Mouse (Mus musculus): ENCODE data around the gene Rab29. TPM values are rescaled to one million over a fixed set of nuclear protein-coding genes. Genes with fewer than 3 reads are reported as not detected.

Gene Rab29
- polyA plus RNA-seq, 1 experiment from 2014 or later = 10.7 TPM

GRCm38 (mm10) chr1:131872856-131873255, 5.8 kb downstream of the Rab29 start:
- ATAC-seq (ENCODE audit: insufficient number of reproducible peaks, low FRiP score, low TSS enrichment, low read depth) (no peak), DNase-seq (ENCODE audit: low spot score) (no peak)
- Histone ChIP-seq H3K9me3 (ENCODE audit: control insufficient read depth, low read length) (no peaks in the 10 kb centered on the region), H3K27ac (replicated peaks; ENCODE audit: low read depth, low read length) (no peak overlapping the region), H3K36me3 (ENCODE audit: control insufficient read depth, insufficient read depth, low read length) (no peaks in the 10 kb centered on the region), H3K27me3 (ENCODE audit: control insufficient read depth, insufficient read depth, low read length) (0 out of 2 replicates have a peak, but pooled peaks cover 3% of the 10 kb centered on the region), H3K4me3 (ENCODE audit: low read depth, low read length) (no peak overlapping the region), H3K4me2 (ENCODE audit: low read depth, severe bottlenecking) (no peak overlapping the region), H3K9ac (ENCODE audit: low read length) (no peak overlapping the region), H3K4me1 (ENCODE audit: control insufficient read depth, insufficient read depth, low read length) (no peaks in the 10 kb centered on the region)
- WGBS = 72% methylated on average over 1 of the region's 1 CpGs

- H3K4me1 ChIP-seq (ENCODE audit: control insufficient read depth, insufficient read depth, low read length) = no peaks in the 10 kb centered on the region
- H3K4me2 ChIP-seq (ENCODE audit: low read depth, severe bottlenecking) = no peak overlapping the region
- WGBS = 66% methylated on average over 2 of the region's 2 CpGs
- no peaks in the 10 kb centered on the region for H3K36me3 ChIP-seq (ENCODE audit: control insufficient read depth, insufficient read depth, low read length)
- no peaks in the 10 kb centered on the region for H3K9me3 ChIP-seq (ENCODE audit: control insufficient read depth, low read length)
- ATAC-seq (ENCODE audit: insufficient number of reproducible peaks, low FRiP score, low TSS enrichment, low read depth) (no peak), DNase-seq (ENCODE audit: low spot score) (no peak)
- no peak overlapping the region for H3K27ac ChIP-seq (replicated peaks; ENCODE audit: low read depth, low read length)
- H3K9ac ChIP-seq (ENCODE audit: low read length) = no peak overlapping the region
- H3K27me3 ChIP-seq (ENCODE audit: control insufficient read depth, insufficient read depth, low read length) = no peaks in the 10 kb centered on the region
- H3K4me3 ChIP-seq (ENCODE audit: low read depth, low read length) = no peak overlapping the region
Observed at GRCm38 (mm10) chr1:131879816-131880215, 12.8 kb downstream of the Rab29 start.

GRCm38 (mm10) chr1:131882787-131883186, 15.8 kb downstream of the Rab29 start:
- ATAC-seq (ENCODE audit: insufficient number of reproducible peaks, low FRiP score, low TSS enrichment, low read depth) (no peak), DNase-seq (ENCODE audit: low spot score) (peak; percentile 53)
- Histone ChIP-seq H3K4me2 (ENCODE audit: low read depth, severe bottlenecking) (no peak overlapping the region), H3K27ac (replicated peaks; ENCODE audit: low read depth, low read length) (no peak overlapping the region), H3K4me1 (ENCODE audit: control insufficient read depth, insufficient read depth, low read length) (no peaks in the 10 kb centered on the region), H3K27me3 (ENCODE audit: control insufficient read depth, insufficient read depth, low read length) (no peaks in the 10 kb centered on the region), H3K9ac (ENCODE audit: low read length) (no peak overlapping the region), H3K4me3 (ENCODE audit: low read depth, low read length) (no peak overlapping the region), H3K36me3 (ENCODE audit: control insufficient read depth, insufficient read depth, low read length) (no peaks in the 10 kb centered on the region), H3K9me3 (ENCODE audit: control insufficient read depth, low read length) (no peaks in the 10 kb centered on the region)
- 48% methylated on average over 2 of the region's 2 CpGs for WGBS

GRCm38 (mm10) chr1:131886173-131886572, 19.1 kb downstream of the Rab29 start:
- H3K4me2 ChIP-seq (ENCODE audit: low read depth, severe bottlenecking) = no peak overlapping the region
- no peaks in the 10 kb centered on the region for H3K36me3 ChIP-seq (ENCODE audit: control insufficient read depth, insufficient read depth, low read length)
- DNase-seq (ENCODE audit: low spot score) (no peak), ATAC-seq (ENCODE audit: insufficient number of reproducible peaks, low FRiP score, low TSS enrichment, low read depth) (no peak)
- H3K9ac ChIP-seq (ENCODE audit: low read length) = no peak overlapping the region
- WGBS = 82% methylated on average over 2 of the region's 2 CpGs
- H3K27ac ChIP-seq (replicated peaks; ENCODE audit: low read depth, low read length) = no peak overlapping the region
- H3K4me1 ChIP-seq (ENCODE audit: control insufficient read depth, insufficient read depth, low read length) = no peaks in the 10 kb centered on the region
- H3K9me3 ChIP-seq (ENCODE audit: control insufficient read depth, low read length) = no peaks in the 10 kb centered on the region
- no peaks in the 10 kb centered on the region for H3K27me3 ChIP-seq (ENCODE audit: control insufficient read depth, insufficient read depth, low read length)
- H3K4me3 ChIP-seq (ENCODE audit: low read depth, low read length) = no peak overlapping the region

GRCm38 (mm10) chr1:131886641-131887040, 19.6 kb downstream of the Rab29 start:
- Histone ChIP-seq H3K36me3 (ENCODE audit: control insufficient read depth, insufficient read depth, low read length) (no peaks in the 10 kb centered on the region), H3K4me3 (ENCODE audit: low read depth, low read length) (no peak overlapping the region), H3K27me3 (ENCODE audit: control insufficient read depth, insufficient read depth, low read length) (no peaks in the 10 kb centered on the region), H3K9me3 (ENCODE audit: control insufficient read depth, low read length) (no peaks in the 10 kb centered on the region), H3K4me2 (ENCODE audit: low read depth, severe bottlenecking) (no peak overlapping the region), H3K9ac (ENCODE audit: low read length) (no peak overlapping the region), H3K4me1 (ENCODE audit: control insufficient read depth, insufficient read depth, low read length) (no peaks in the 10 kb centered on the region), H3K27ac (replicated peaks; ENCODE audit: low read depth, low read length) (no peak overlapping the region)
- ATAC-seq (ENCODE audit: insufficient number of reproducible peaks, low FRiP score, low TSS enrichment, low read depth) (no peak), DNase-seq (ENCODE audit: low spot score) (no peak)
- 86% methylated on average over 3 of the region's 3 CpGs for WGBS

GRCm38 (mm10) chr1:131890043-131890658, 23.1 kb downstream of the Rab29 start:
- no peak for ATAC-seq (ENCODE audit: insufficient number of reproducible peaks, low FRiP score, low TSS enrichment, low read depth)
- DNase-seq (ENCODE audit: low spot score) = no peak
- WGBS = 73% methylated on average over 6 of the region's 6 CpGs
- Histone ChIP-seq H3K4me2 (ENCODE audit: low read depth, severe bottlenecking) (no peak overlapping the region), H3K27ac (replicated peaks; ENCODE audit: low read depth, low read length) (no peak overlapping the region), H3K4me3 (ENCODE audit: low read depth, low read length) (no peak overlapping the region), H3K9me3 (ENCODE audit: control insufficient read depth, low read length) (no peaks in the 10 kb centered on the region), H3K36me3 (ENCODE audit: control insufficient read depth, insufficient read depth, low read length) (no peaks in the 10 kb centered on the region), H3K9ac (ENCODE audit: low read length) (no peak overlapping the region), H3K4me1 (ENCODE audit: control insufficient read depth, insufficient read depth, low read length) (no peaks in the 10 kb centered on the region), H3K27me3 (ENCODE audit: control insufficient read depth, insufficient read depth, low read length) (no peaks in the 10 kb centered on the region)

GRCm38 (mm10) chr1:131891436-131891835, 24.4 kb downstream of the Rab29 start:
- WGBS = 73% methylated on average over 4 of the region's 4 CpGs
- Histone ChIP-seq H3K4me2 (ENCODE audit: low read depth, severe bottlenecking) (no peak overlapping the region), H3K4me1 (ENCODE audit: control insufficient read depth, insufficient read depth, low read length) (no peaks in the 10 kb centered on the region), H3K27me3 (ENCODE audit: control insufficient read depth, insufficient read depth, low read length) (no peaks in the 10 kb centered on the region), H3K27ac (replicated peaks; ENCODE audit: low read depth, low read length) (no peak overlapping the region), H3K9ac (ENCODE audit: low read length) (no peak overlapping the region), H3K36me3 (ENCODE audit: control insufficient read depth, insufficient read depth, low read length) (no peaks in the 10 kb centered on the region), H3K9me3 (ENCODE audit: control insufficient read depth, low read length) (no peaks in the 10 kb centered on the region), H3K4me3 (ENCODE audit: low read depth, low read length) (no peak overlapping the region)
- ATAC-seq (ENCODE audit: insufficient number of reproducible peaks, low FRiP score, low TSS enrichment, low read depth) = no peak
- DNase-seq (ENCODE audit: low spot score) = no peak

GRCm38 (mm10) chr1:131902679-131903078, 35.7 kb downstream of the Rab29 start:
- ATAC-seq (ENCODE audit: insufficient number of reproducible peaks, low FRiP score, low TSS enrichment, low read depth) (no peak), DNase-seq (ENCODE audit: low spot score) (no peak)
- no peaks in the 10 kb centered on the region for H3K27me3 ChIP-seq (ENCODE audit: control insufficient read depth, insufficient read depth, low read length)
- H3K9ac ChIP-seq (ENCODE audit: low read length) = no peak overlapping the region
- H3K9me3 ChIP-seq (ENCODE audit: control insufficient read depth, low read length) = no peaks in the 10 kb centered on the region
- no peaks in the 10 kb centered on the region for H3K4me1 ChIP-seq (ENCODE audit: control insufficient read depth, insufficient read depth, low read length)
- H3K27ac ChIP-seq (replicated peaks; ENCODE audit: low read depth, low read length) = no peak overlapping the region
- H3K36me3 ChIP-seq (ENCODE audit: control insufficient read depth, insufficient read depth, low read length) = no peaks in the 10 kb centered on the region
- H3K4me2 ChIP-seq (ENCODE audit: low read depth, severe bottlenecking) = no peak overlapping the region
- H3K4me3 ChIP-seq (ENCODE audit: low read depth, low read length) = no peak overlapping the region
- WGBS = 89% methylated on average over 4 of the region's 4 CpGs

- Histone ChIP-seq H3K27ac (replicated peaks; ENCODE audit: low read depth, low read length) (no peak overlapping the region), H3K4me3 (ENCODE audit: low read depth, low read length) (no peak overlapping the region), H3K36me3 (ENCODE audit: control insufficient read depth, insufficient read depth, low read length) (no peaks in the 10 kb centered on the region), H3K4me1 (ENCODE audit: control insufficient read depth, insufficient read depth, low read length) (no peaks in the 10 kb centered on the region), H3K9me3 (ENCODE audit: control insufficient read depth, low read length) (no peaks in the 10 kb centered on the region), H3K4me2 (ENCODE audit: low read depth, severe bottlenecking) (no peak overlapping the region), H3K27me3 (ENCODE audit: control insufficient read depth, insufficient read depth, low read length) (no peaks in the 10 kb centered on the region), H3K9ac (ENCODE audit: low read length) (no peak overlapping the region)
- WGBS = 89% methylated on average over 7 of the region's 7 CpGs
- DNase-seq (ENCODE audit: low spot score) (no peak), ATAC-seq (ENCODE audit: insufficient number of reproducible peaks, low FRiP score, low TSS enrichment, low read depth) (no peak)
Observed at GRCm38 (mm10) chr1:131903251-131903650, 36.2 kb downstream of the Rab29 start.

All from limb, embryonic 11.5 days (tissue).